Mouse (Mus musculus): ENCODE results near the gene Pard3b.

DNA sequence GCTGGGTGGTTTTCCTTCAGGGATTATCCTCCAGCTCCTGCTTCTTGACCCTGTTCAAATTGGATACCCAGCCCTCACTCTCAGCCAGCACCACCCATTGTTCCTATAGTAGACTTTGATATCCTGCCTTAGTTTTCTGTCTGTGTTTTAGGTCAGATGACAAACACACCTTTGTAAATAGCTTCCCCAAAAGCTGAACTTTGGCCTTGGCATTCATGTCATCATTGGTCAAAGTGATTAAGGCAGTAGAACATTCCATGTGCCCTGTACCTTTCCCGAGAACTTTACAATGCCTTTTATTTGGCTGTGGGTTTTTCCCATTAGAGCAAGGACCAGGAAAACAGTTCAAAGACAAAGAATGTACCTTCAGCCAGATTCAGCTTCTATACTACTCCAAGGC, 18.0 kb upstream of the Pard3b start:
- TF ChIP-seq CTCF (conservative IDR thresholded peaks at IDR 0.05; ENCODE audit: low read length), result no peak
- TF ChIP-seq POU5F1 (IDR thresholded peaks at IDR 0.05; ENCODE audit: borderline replicate concordance, low read length), result no peak
